27 mouse cellular contexts compared by ENCODE assay signal in genomic region chr9:92248773-92249446, GRCm38 (mm10). TPM values are rescaled to one million over a fixed set of nuclear protein-coding genes. Genes with fewer than 3 reads are reported as not detected.
DNase-seq lines count a peak whose midpoint lies in the region; ATAC-seq and TF ChIP-seq lines count a peak whose summit lies in the region.
"Had no signal": no experiment of that assay in that cellular context is flagged by ENCODE, and none has a peak within 500 bp of the region (broad histone marks: within the 10 kb centered on the region; RNA-seq: fewer than 3 reads in every experiment).

No protein-coding gene starts in this region.

- no peak overlapping the region for H3K4me3 ChIP-seq in kidney, embryonic 14.5 days (ENCODE audit: low read length)
- no peak overlapping the region for H3K4me3 ChIP-seq in liver, embryonic 12.5 days
- no peak overlapping the region for H3K4me3 ChIP-seq in liver, embryonic 11.5 days (ENCODE audit: low read depth, low read length)
- H3K4me3 ChIP-seq in embryonic facial prominence, embryonic 13.5 days = no peak overlapping the region
- H3K4me3 ChIP-seq in myocyte = peak overlapping the region; percentile 89
- no peak overlapping the region for H3K4me3 ChIP-seq in midbrain, embryonic 10.5 days
- H3K4me3 ChIP-seq: neural tube, embryonic 12.5 days had no signal

- no peak overlapping the region for H3K9ac ChIP-seq in kidney, embryonic 14.5 days (ENCODE audit: low read depth, low read length)
- no peak overlapping the region for H3K9ac ChIP-seq in liver, embryonic 12.5 days
- no peak overlapping the region for H3K9ac ChIP-seq in liver, embryonic 11.5 days (ENCODE audit: low read depth, low read length)
- no peak overlapping the region for H3K9ac ChIP-seq in embryonic facial prominence, embryonic 13.5 days
- H3K9ac ChIP-seq: forebrain, embryonic 15.5 days; midbrain, embryonic 12.5 days; neural tube, embryonic 12.5 days had no signal

- ATAC-seq in kidney, embryonic 14.5 days (ENCODE audit: low FRiP score, low TSS enrichment) = no peak
- no peak for ATAC-seq in liver, embryonic 12.5 days
- ATAC-seq in liver, embryonic 11.5 days (replicated peaks; ENCODE audit: low FRiP score) = no peak
- ATAC-seq in embryonic facial prominence, embryonic 13.5 days (ENCODE audit: insufficient number of reproducible peaks, insufficient read depth, low FRiP score, low TSS enrichment, low read depth) = no peak
- ATAC-seq: hindbrain, postnatal 0 days; lung, postnatal 0 days had no signal

- 79% methylated on average over 7 of the region's 7 CpGs for WGBS in kidney, embryonic 14.5 days
- 69% methylated on average over 7 of the region's 7 CpGs for WGBS in liver, embryonic 12.5 days (ENCODE audit: insufficient replicate concordance)
- WGBS in liver, embryonic 11.5 days = 77% methylated on average over 7 of the region's 7 CpGs
- WGBS in embryonic facial prominence, embryonic 13.5 days = 82% methylated on average over 7 of the region's 7 CpGs
- 86% methylated on average over 7 of the region's 7 CpGs for WGBS in midbrain, embryonic 10.5 days

- H3K79me2 ChIP-seq in myocyte (ENCODE audit: control insufficient read depth, insufficient read depth) = peaks cover 30% of the 10 kb centered on the region

- no peak overlapping the region for H3ac ChIP-seq in myocyte (ENCODE audit: control insufficient read depth, insufficient read length)

- H3K4me1 ChIP-seq in kidney, embryonic 14.5 days (ENCODE audit: control insufficient read depth, insufficient read depth, low read length) = peaks cover 12% of the 10 kb centered on the region
- H3K4me1 ChIP-seq in liver, embryonic 12.5 days = peaks cover 29% of the 10 kb centered on the region
- peaks cover 6% of the 10 kb centered on the region for H3K4me1 ChIP-seq in liver, embryonic 11.5 days (replicated peaks; ENCODE audit: control insufficient read depth, insufficient read depth, low read length)
- peaks cover 13% of the 10 kb centered on the region for H3K4me1 ChIP-seq in embryonic facial prominence, embryonic 13.5 days
- peaks cover 20% of the 10 kb centered on the region for H3K4me1 ChIP-seq in midbrain, embryonic 10.5 days
- H3K4me1 ChIP-seq: neural tube, embryonic 12.5 days had no signal

- H3K27ac ChIP-seq in kidney, embryonic 14.5 days (ENCODE audit: low read depth, low read length) = peak overlapping the region; percentile 98; the same call in 1 of the 2 replicates
- no peak overlapping the region for H3K27ac ChIP-seq in liver, embryonic 12.5 days
- no peak overlapping the region for H3K27ac ChIP-seq in liver, embryonic 11.5 days (ENCODE audit: low read depth, low read length)
- H3K27ac ChIP-seq in embryonic facial prominence, embryonic 13.5 days = no peak overlapping the region
- H3K27ac ChIP-seq in midbrain, embryonic 10.5 days (replicated peaks) = no peak overlapping the region
- H3K27ac ChIP-seq: forebrain, embryonic 15.5 days; left cerebral cortex, adult 2 months; midbrain, embryonic 12.5 days; neural tube, embryonic 12.5 days had no signal

- TF ChIP-seq POLR2A in myocyte (IDR thresholded peaks at IDR 0.05; ENCODE audit: insufficient read length, low read depth) = no peak

- H3K9me3 ChIP-seq in kidney, embryonic 14.5 days (ENCODE audit: control insufficient read depth, low read length) = no peaks in the 10 kb centered on the region
- H3K9me3 ChIP-seq in liver, embryonic 12.5 days (replicated peaks) = no peaks in the 10 kb centered on the region
- H3K9me3 ChIP-seq in liver, embryonic 11.5 days (ENCODE audit: control insufficient read depth, low read length) = no peaks in the 10 kb centered on the region
- H3K9me3 ChIP-seq in embryonic facial prominence, embryonic 13.5 days = no peaks in the 10 kb centered on the region
- no peaks in the 10 kb centered on the region for H3K9me3 ChIP-seq in midbrain, embryonic 10.5 days (replicated peaks)
- H3K9me3 ChIP-seq: forebrain, embryonic 15.5 days; hindbrain, embryonic 10.5 days; midbrain, embryonic 12.5 days; neural tube, embryonic 12.5 days had no signal

- H3K27me3 ChIP-seq in kidney, embryonic 14.5 days (ENCODE audit: control insufficient read depth, insufficient read depth, low read length) = no peaks in the 10 kb centered on the region
- H3K27me3 ChIP-seq in liver, embryonic 12.5 days (replicated peaks) = no peaks in the 10 kb centered on the region
- no peaks in the 10 kb centered on the region for H3K27me3 ChIP-seq in liver, embryonic 11.5 days (replicated peaks; ENCODE audit: control insufficient read depth, insufficient read depth, low read length)
- H3K27me3 ChIP-seq in embryonic facial prominence, embryonic 13.5 days = no peaks in the 10 kb centered on the region
- H3K27me3 ChIP-seq in myocyte (ENCODE audit: control insufficient read depth, insufficient read depth, insufficient read length) = no peaks in the 10 kb centered on the region
- H3K27me3 ChIP-seq in midbrain, embryonic 10.5 days (ENCODE audit: low read depth, poor library complexity, severe bottlenecking) = no peaks in the 10 kb centered on the region
- H3K27me3 ChIP-seq: forebrain, embryonic 15.5 days; midbrain, embryonic 12.5 days; neural tube, embryonic 12.5 days had no signal

- no peaks in the 10 kb centered on the region for H3K36me3 ChIP-seq in kidney, embryonic 14.5 days (ENCODE audit: control insufficient read depth, insufficient read depth, low read length)
- no peaks in the 10 kb centered on the region for H3K36me3 ChIP-seq in liver, embryonic 12.5 days
- no peaks in the 10 kb centered on the region for H3K36me3 ChIP-seq in liver, embryonic 11.5 days (ENCODE audit: control insufficient read depth, insufficient read depth, low read length)
- H3K36me3 ChIP-seq in embryonic facial prominence, embryonic 13.5 days = no peaks in the 10 kb centered on the region
- H3K36me3 ChIP-seq in myocyte (ENCODE audit: control insufficient read depth, insufficient read depth) = no peaks in the 10 kb centered on the region
- no peaks in the 10 kb centered on the region for H3K36me3 ChIP-seq in midbrain, embryonic 10.5 days
- H3K36me3 ChIP-seq: forebrain, embryonic 15.5 days; hindbrain, embryonic 10.5 days; midbrain, embryonic 12.5 days; neural tube, embryonic 12.5 days had no signal

- no peak for DNase-seq in kidney, adult 8-10 months
- no peak for DNase-seq in liver, embryonic 11.5 days (ENCODE audit: low spot score)
- DNase-seq in midbrain, embryonic 10.5 days (ENCODE audit: low spot score) = no peak
- DNase-seq: adrenal gland, postnatal 10 days; cerebellum, adult 18-20 months; cerebellum, postnatal 14 days; gastrocnemius, postnatal 10 days; heart, postnatal 10 days; kidney, adult 18-20 months; right cerebral cortex, postnatal 25 days; thymus, postnatal 14 days had no signal

- peak overlapping the region; percentile 59 for H3K4me2 ChIP-seq in kidney, embryonic 14.5 days (replicated peaks; ENCODE audit: low read depth, low read length)
- H3K4me2 ChIP-seq in liver, embryonic 12.5 days = peak overlapping the region; percentile 76; the same call in 1 of the 2 replicates
- no peak overlapping the region for H3K4me2 ChIP-seq in liver, embryonic 11.5 days
- H3K4me2 ChIP-seq in embryonic facial prominence, embryonic 13.5 days = peak overlapping the region; percentile 75
- H3K4me2 ChIP-seq in myocyte (ENCODE audit: low read depth) = peak overlapping the region; percentile 94

TF ChIP-seq in myocyte, 11 proteins besides CTCF, POLR2A, EP300 and RAD21:
- TF ChIP-seq TCF3 (IDR thresholded peaks at IDR 0.05; ENCODE audit: insufficient read length, low read depth) (no peak), SRF (IDR thresholded peaks at IDR 0.05; ENCODE audit: control insufficient read depth, insufficient read length, low read depth) (no peak), CEBPB (IDR thresholded peaks at IDR 0.05; ENCODE audit: insufficient read depth, poor library complexity, severe bottlenecking) (no peak), MYOD1 (IDR thresholded peaks at IDR 0.05; ENCODE audit: control insufficient read depth in 1 of 3, insufficient read length in 2 of 3, low read depth in 2 of 3) (no peak), USF1 (IDR thresholded peaks at IDR 0.05; ENCODE audit: low read depth) (no peak), TCF12 (IDR thresholded peaks at IDR 0.05; ENCODE audit: insufficient read depth, poor library complexity, severe bottlenecking) (no peak), MYOG (IDR thresholded peaks at IDR 0.05; ENCODE audit: control insufficient read depth in 1 of 3, insufficient read depth in 1 of 3, insufficient read length in 2 of 3, low read depth in 2 of 3) (no peak), E2F4 (IDR thresholded peaks at IDR 0.05; ENCODE audit: insufficient read depth) (no peak), POLR2AphosphoS2 (IDR thresholded peaks at IDR 0.05; ENCODE audit: insufficient read length, low read depth) (no peak), MAX (IDR thresholded peaks at IDR 0.05; ENCODE audit: low read depth) (no peak), REST (IDR thresholded peaks at IDR 0.05; ENCODE audit: insufficient read depth, insufficient read length) (no peak)

RNA-seq across cellular contexts. Expression of gene Plscr1, which starts 0.6 kb away (rescaled TPM):
- 83.5 and 91.2 TPM in 2 replicates for polyA plus RNA-seq in kidney, embryonic 14.5 days (2014; fragmentation: Nextera tagmentation; extraction: Ambion mirVana)
- polyA plus RNA-seq in liver, embryonic 12.5 days (2016; fragmentation: Nextera tagmentation; extraction: Ambion mirVana) = 23.1 and 23.8 TPM in 2 replicates
- polyA plus RNA-seq in liver, embryonic 11.5 days (2014; fragmentation: Nextera tagmentation; extraction: Ambion mirVana) = 35.4 and 36.9 TPM in 2 replicates
- polyA plus RNA-seq in embryonic facial prominence, embryonic 13.5 days (2015; fragmentation: Nextera tagmentation; extraction: Ambion mirVana) = 15.9 and 19.1 TPM in 2 replicates
- 17.7 TPM for polyA plus RNA-seq in myocyte (2012; fragmentation: generic; extraction: Trizol)
- 29.8 and 32.9 TPM in 2 replicates for polyA plus RNA-seq in midbrain, embryonic 10.5 days (2016; fragmentation: Nextera tagmentation; extraction: Ambion mirVana)

RNA-seq across cellular contexts. Expression of gene Plscr2, which starts 26.5 kb away (rescaled TPM):
- 6.0 and 11.6 TPM in 2 replicates for polyA plus RNA-seq in kidney, embryonic 14.5 days (2014; fragmentation: Nextera tagmentation; extraction: Ambion mirVana)
- polyA plus RNA-seq in liver, embryonic 12.5 days (2016; fragmentation: Nextera tagmentation; extraction: Ambion mirVana) = 0.38 and 0.76 TPM in 2 replicates
- polyA plus RNA-seq in liver, embryonic 11.5 days (2014; fragmentation: Nextera tagmentation; extraction: Ambion mirVana) = 0.55 and 0.60 TPM in 2 replicates
- 1.2 and 1.3 TPM in 2 replicates for polyA plus RNA-seq in embryonic facial prominence, embryonic 13.5 days (2015; fragmentation: Nextera tagmentation; extraction: Ambion mirVana)
- 3.2 TPM for polyA plus RNA-seq in myocyte (2012; fragmentation: generic; extraction: Trizol)
- polyA plus RNA-seq in midbrain, embryonic 10.5 days (2016; fragmentation: Nextera tagmentation; extraction: Ambion mirVana) = 0.22 and 0.57 TPM in 2 replicates
- polyA plus RNA-seq: activated CD4-positive, CD25-positive, alpha-beta regulatory T cell, adult 4 months; macrophage had no signal

RNA-seq across cellular contexts. Expression of gene Plscr5, which starts 56.2 kb away (rescaled TPM):
- polyA plus RNA-seq in kidney, embryonic 14.5 days (2014; fragmentation: Nextera tagmentation; extraction: Ambion mirVana) = not detected in 2 replicates
- polyA plus RNA-seq in liver, embryonic 12.5 days (2016; fragmentation: Nextera tagmentation; extraction: Ambion mirVana) = not detected in 2 replicates
- polyA plus RNA-seq in liver, embryonic 11.5 days (2014; fragmentation: Nextera tagmentation; extraction: Ambion mirVana) = not detected in 2 replicates
- polyA plus RNA-seq in embryonic facial prominence, embryonic 13.5 days (2015; fragmentation: Nextera tagmentation; extraction: Ambion mirVana) = not detected in 2 replicates
- polyA plus RNA-seq in myocyte (2012; fragmentation: generic; extraction: Trizol) = not detected
- not detected in 2 replicates for polyA plus RNA-seq in midbrain, embryonic 10.5 days (2016; fragmentation: Nextera tagmentation; extraction: Ambion mirVana)
- polyA plus RNA-seq: activated CD4-positive, CD25-positive, alpha-beta regulatory T cell, adult 4 months; heart, embryonic 11.5 days; hindbrain, embryonic 10.5 days; liver, embryonic 16.5 days; lung, postnatal 0 days; macrophage; midbrain, embryonic 12.5 days; spleen, adult 2 months had no signal
